Mouse (Mus musculus) gastrocnemius, adult 8-10 months (tissue): ENCODE data around the gene Gnaq. TPM values are rescaled to one million over a fixed set of nuclear protein-coding genes. Genes with fewer than 3 reads are reported as not detected.

Experiments
- DNase-seq, 2 experiments: peaks; one replicate each; pipeline ENCODE4 v3.0.0; 2022; ENCODE audit warnings: low spot score in 2 of 2
- total RNA-seq, 4 experiments: library from RNA; stranded (reverse); gene quantifications; 2 replicates each; pipeline ENCODE4 v1.2.4; 2022

The Gnaq gene
- total RNA-seq, 4 experiments from 2014 or later = 11.1 to 15.0 (median 13.8) TPM

GRCm38 (mm10) chr19:16366465-16367063, 233.9 kb downstream of the Gnaq start:
- no peak for DNase-seq

GRCm38 (mm10) chr19:16367218-16367617, 234.6 kb downstream of the Gnaq start:
- peak in 1 of 2 experiments; percentile 8 for DNase-seq

- no peak for DNase-seq
These were observed 239.0 kb downstream of the Gnaq start for GRCm38 (mm10) chr19:16371680-16372079.

- DNase-seq = no peak
These were observed 240.3 kb downstream of the Gnaq start for GRCm38 (mm10) chr19:16372752-16373486.

GRCm38 (mm10) chr19:16375881-16376280, 243.2 kb downstream of the Gnaq start:
- no peak for DNase-seq

GRCm38 (mm10) chr19:16378565-16378964, 245.9 kb downstream of the Gnaq start:
- no peak for DNase-seq

- no peak for DNase-seq
These were observed 247.1 kb downstream of the Gnaq start for GRCm38 (mm10) chr19:16379687-16380086.

- DNase-seq = no peak
These were observed 249.8 kb downstream of the Gnaq start for GRCm38 (mm10) chr19:16382392-16382791.

GRCm38 (mm10) chr19:16383127-16383526, 250.5 kb downstream of the Gnaq start:
- no peak for DNase-seq

GRCm38 (mm10) chr19:16384094-16384493, 251.5 kb downstream of the Gnaq start:
- DNase-seq = no peak

- DNase-seq = no peak
These were observed 252.3 kb downstream of the Gnaq start for GRCm38 (mm10) chr19:16384957-16385356.

GRCm38 (mm10) chr19:16386514-16386913, 253.9 kb downstream of the Gnaq start:
- no peak for DNase-seq

- DNase-seq = no peak
These were observed 257.7 kb downstream of the Gnaq start for GRCm38 (mm10) chr19:16390192-16390795.

GRCm38 (mm10) chr19:16394381-16394780, 261.8 kb downstream of the Gnaq start:
- DNase-seq = no peak

GRCm38 (mm10) chr19:16403101-16403500, 270.5 kb downstream of the Gnaq start:
- no peak for DNase-seq

GRCm38 (mm10) chr19:16407727-16408126, 275.1 kb downstream of the Gnaq start:
- no peak for DNase-seq

GRCm38 (mm10) chr19:16411302-16411701, 278.7 kb downstream of the Gnaq start:
- DNase-seq = no peak

GRCm38 (mm10) chr19:16418086-16418663, 285.5 kb downstream of the Gnaq start:
- no peak for DNase-seq

- DNase-seq = no peak
These were observed 293.0 kb downstream of the Gnaq start for GRCm38 (mm10) chr19:16425596-16425995.

- no peak for DNase-seq
These were observed 298.7 kb downstream of the Gnaq start for GRCm38 (mm10) chr19:16431368-16431767.

- no peak for DNase-seq
These were observed 302.2 kb downstream of the Gnaq start for GRCm38 (mm10) chr19:16434879-16435278.

- DNase-seq = peak; percentile 52 to 59
These were observed 303.1 kb downstream of the Gnaq start, which contains the start of gene Gna14 for GRCm38 (mm10) chr19:16435531-16436231. Gna14 (plus strand) TSS chr19:16435762.
